Mouse (Mus musculus) intestine, embryonic 16.5 days (tissue): Measurements from ENCODE around the gene Cryzl1. TPM values are rescaled to one million over a fixed set of nuclear protein-coding genes. Genes with fewer than 3 reads are reported as not detected.

Source experiments
- ATAC-seq: fragments of 200-750 bp; cut with Nextera tagmentation; 2 replicates; pipeline ENCODE4 v1.8.0; 2017; ENCODE audit warnings: moderate TSS enrichment, moderate library complexity
- H3K27ac ChIP-seq: fragments of 300-500 bp; sonication (generic); 2 replicates; pipeline ENCODE4 v1.5.1; 2014; ENCODE audit warnings: mild to moderate bottlenecking, low read length
- H3K27me3 ChIP-seq: fragments of 300-500 bp; sonication (generic); replicated peaks from 2 replicates; pipeline ENCODE4 v1.6.1; 2014; ENCODE audit warnings: low read length, control low read depth, mixed read lengths; ENCODE audit not compliant: control insufficient read depth, insufficient read depth
- H3K36me3 ChIP-seq: fragments of 300-500 bp; sonication (generic); 2 replicates; pipeline ENCODE4 v1.6.1; 2014; ENCODE audit warnings: low read length, control low read depth; ENCODE audit not compliant: control insufficient read depth, insufficient read depth
- H3K4me1 ChIP-seq: fragments of 300-500 bp; sonication (generic); 2 replicates; pipeline ENCODE4 v1.6.1; 2014; ENCODE audit warnings: low read length, control low read depth, mixed read lengths; ENCODE audit not compliant: control insufficient read depth, insufficient read depth
- H3K4me2 ChIP-seq: fragments of 300-500 bp; sonication (generic); 2 replicates; pipeline ENCODE4 v1.6.1; 2014; ENCODE audit warnings: low read depth, low read length, control low read depth
- H3K4me3 ChIP-seq: fragments of 300-500 bp; sonication (generic); 2 replicates; pipeline ENCODE4 v1.5.1; 2014; ENCODE audit warnings: mild to moderate bottlenecking, low read length
- H3K9ac ChIP-seq: fragments of 300-500 bp; sonication (generic); 2 replicates; pipeline ENCODE4 v1.6.1; 2014; ENCODE audit warnings: low read depth, low read length
- H3K9me3 ChIP-seq: fragments of 300-500 bp; sonication (generic); 2 replicates; pipeline ENCODE4 v1.6.1; 2016; ENCODE audit warnings: low read length, control low read depth; ENCODE audit not compliant: control insufficient read depth
- WGBS: fragments of 180-500 bp; shearing (Covaris S2); extraction: QIAGEN DNeasy Blood & Tissue Kit; methylation state at CpG from one replicate; pipeline ENCODE4 v1.1.7; 2014; 5-methylcytosine and 5-hydroxymethylcytosine counted together
- polyA plus RNA-seq: library from polyadenylated mRNA; unstranded; fragments of >200 nt; fragmentation: Nextera tagmentation; extraction: Ambion mirVana; gene quantifications from 2 replicates; pipeline ENCODE4 v1.2.1, GENCODE M21; 2015

The Cryzl1 gene
- polyA plus RNA-seq, 1 experiment from 2014 or later: 66.9 TPM

DNA sequence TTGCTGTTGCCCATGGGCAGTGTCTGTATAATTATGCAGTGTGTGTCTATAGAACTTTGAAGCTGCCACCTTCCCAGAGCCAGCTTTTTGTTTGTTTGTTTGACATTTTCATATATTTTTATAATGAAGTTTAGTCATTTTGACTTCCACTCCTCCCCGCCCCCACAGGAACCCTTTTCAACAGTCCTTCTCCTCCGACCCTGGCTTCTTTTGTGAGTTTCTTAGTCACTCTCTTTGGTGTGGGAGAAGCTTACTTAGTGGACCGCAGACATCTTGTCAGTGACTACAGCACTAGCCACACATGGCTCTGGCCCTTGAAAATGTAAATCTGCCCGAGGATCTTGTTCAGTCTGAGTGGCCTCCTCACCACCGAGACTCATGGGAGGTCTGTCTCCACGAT is 35.6 kb upstream of the Cryzl1 start:
- Histone ChIP-seq H3K4me2 (no peak overlapping the region), H3K9me3 (no peaks in the 10 kb centered on the region), H3K27me3 (no peaks in the 10 kb centered on the region), H3K27ac (no peak overlapping the region), H3K36me3 (no peaks in the 10 kb centered on the region), H3K4me3 (no peak overlapping the region), H3K9ac (no peak overlapping the region), H3K4me1 (peaks cover 8% of the 10 kb centered on the region)
- 80% methylated on average over 6 of the region's 6 CpGs for WGBS
- ATAC-seq: no peak

DNA sequence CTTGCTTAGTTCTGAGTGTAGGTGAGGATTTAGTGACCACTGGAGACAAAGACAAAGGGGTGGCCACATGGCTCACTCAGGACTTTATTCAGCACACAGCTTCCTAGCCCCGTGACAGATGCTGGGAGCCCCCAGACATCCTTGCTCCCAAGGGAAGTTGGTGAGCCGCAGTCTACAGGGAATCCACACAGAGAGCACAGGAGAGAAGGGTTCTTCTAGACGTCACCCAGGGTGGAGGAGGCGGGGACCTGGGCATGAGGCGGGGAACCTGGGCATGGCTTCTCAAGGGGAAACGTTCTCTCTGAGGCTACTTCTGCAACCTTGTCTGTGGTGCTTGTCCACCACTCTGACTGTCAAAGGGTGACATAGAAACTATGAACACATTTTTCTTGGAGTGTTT is 35.2 kb upstream of the Cryzl1 start:
- H3K4me3 ChIP-seq: no peak overlapping the region
- no peak overlapping the region for H3K9ac ChIP-seq
- WGBS: 56% methylated on average over 6 of the region's 6 CpGs
- no peak overlapping the region for H3K27ac ChIP-seq
- peaks cover 8% of the 10 kb centered on the region for H3K4me1 ChIP-seq
- ATAC-seq: no peak
- H3K36me3 ChIP-seq: no peaks in the 10 kb centered on the region
- no peaks in the 10 kb centered on the region for H3K27me3 ChIP-seq
- H3K9me3 ChIP-seq: no peaks in the 10 kb centered on the region
- no peak overlapping the region for H3K4me2 ChIP-seq

DNA sequence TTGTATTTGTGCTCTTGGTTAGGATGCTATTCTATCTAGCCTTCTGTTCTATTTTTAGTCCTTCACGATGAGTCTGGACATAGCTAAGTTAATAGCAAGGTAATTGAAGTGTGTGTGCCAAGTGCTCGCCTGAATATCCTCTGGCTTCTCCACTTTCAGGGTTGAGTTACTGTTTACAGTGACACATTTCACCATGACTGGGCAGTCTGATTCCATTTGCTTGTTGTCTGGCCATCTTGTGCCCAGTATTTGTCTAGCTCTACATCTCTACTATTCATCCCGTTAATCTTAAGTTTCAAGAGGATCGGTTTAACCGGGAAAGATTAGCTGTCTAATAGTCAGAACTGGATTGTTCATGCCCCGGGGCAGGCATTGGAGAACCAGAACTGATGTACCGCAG is 33.7 kb upstream of the Cryzl1 start:
- Histone ChIP-seq H3K36me3 (no peaks in the 10 kb centered on the region), H3K27me3 (no peaks in the 10 kb centered on the region), H3K4me1 (peaks cover 8% of the 10 kb centered on the region), H3K9ac (no peak overlapping the region), H3K9me3 (no peaks in the 10 kb centered on the region), H3K4me2 (no peak overlapping the region), H3K27ac (no peak overlapping the region), H3K4me3 (no peak overlapping the region)
- no peak for ATAC-seq
- 76% methylated on average over 7 of the region's 7 CpGs for WGBS

DNA sequence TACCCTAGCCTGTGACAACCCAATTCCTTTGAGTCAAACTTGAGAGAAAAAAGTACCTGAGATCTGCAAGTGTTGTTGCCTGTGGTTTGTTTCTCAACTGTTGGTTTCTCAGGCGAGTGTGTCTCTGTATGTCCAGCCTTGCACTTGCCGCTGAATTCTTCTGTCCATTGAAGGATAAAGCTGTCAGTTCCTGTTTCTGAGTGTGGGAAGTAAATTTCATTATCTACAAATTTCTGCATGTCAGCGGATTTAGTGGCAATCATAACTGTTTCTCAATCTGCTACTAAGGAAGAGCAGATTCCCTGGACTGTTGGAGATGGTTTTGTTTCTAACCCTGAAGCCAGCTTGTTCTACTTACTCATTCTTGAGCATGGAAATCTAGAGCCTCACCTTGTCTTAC is 33.0 kb upstream of the Cryzl1 start:
- H3K4me1 ChIP-seq: peaks cover 5% of the 10 kb centered on the region

DNA sequence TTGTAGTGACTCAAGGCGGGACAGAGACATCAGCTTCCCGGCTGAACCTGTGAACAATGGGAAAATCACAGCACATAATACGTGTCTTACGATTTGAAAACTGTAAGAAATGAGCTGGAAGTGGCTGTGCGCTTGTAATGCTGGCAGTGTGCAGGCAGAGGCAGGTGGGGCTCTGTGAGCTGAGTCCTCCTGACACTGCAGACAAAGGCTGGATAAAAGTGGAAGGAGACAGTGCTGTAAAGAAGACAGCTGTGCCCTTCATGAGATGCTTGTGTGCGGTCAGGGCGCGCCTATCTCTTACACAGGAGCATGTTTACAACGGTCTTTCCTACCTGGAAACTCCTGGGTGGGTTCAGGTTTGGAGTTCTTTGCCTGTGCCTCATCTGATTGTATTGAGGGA is 32.4 kb upstream of the Cryzl1 start:
- no peak overlapping the region for H3K4me2 ChIP-seq
- no peak overlapping the region for H3K27ac ChIP-seq
- H3K36me3 ChIP-seq: no peaks in the 10 kb centered on the region
- no peaks in the 10 kb centered on the region for H3K9me3 ChIP-seq
- H3K4me3 ChIP-seq: no peak overlapping the region
- ATAC-seq: no peak
- WGBS: 75% methylated on average over 9 of the region's 9 CpGs
- no peaks in the 10 kb centered on the region for H3K4me1 ChIP-seq
- no peak overlapping the region for H3K9ac ChIP-seq
- no peaks in the 10 kb centered on the region for H3K27me3 ChIP-seq

More for the DNA sequence above, 33.0 kb upstream of the Cryzl1 start:
- H3K4me3 ChIP-seq: no peak overlapping the region
- 71% methylated on average over 3 of the region's 3 CpGs for WGBS
- H3K9ac ChIP-seq: no peak overlapping the region
- no peaks in the 10 kb centered on the region for H3K36me3 ChIP-seq
- no peaks in the 10 kb centered on the region for H3K27me3 ChIP-seq
- H3K27ac ChIP-seq: no peak overlapping the region
- H3K9me3 ChIP-seq: no peaks in the 10 kb centered on the region
- H3K4me2 ChIP-seq: no peak overlapping the region
- no peak for ATAC-seq

DNA sequence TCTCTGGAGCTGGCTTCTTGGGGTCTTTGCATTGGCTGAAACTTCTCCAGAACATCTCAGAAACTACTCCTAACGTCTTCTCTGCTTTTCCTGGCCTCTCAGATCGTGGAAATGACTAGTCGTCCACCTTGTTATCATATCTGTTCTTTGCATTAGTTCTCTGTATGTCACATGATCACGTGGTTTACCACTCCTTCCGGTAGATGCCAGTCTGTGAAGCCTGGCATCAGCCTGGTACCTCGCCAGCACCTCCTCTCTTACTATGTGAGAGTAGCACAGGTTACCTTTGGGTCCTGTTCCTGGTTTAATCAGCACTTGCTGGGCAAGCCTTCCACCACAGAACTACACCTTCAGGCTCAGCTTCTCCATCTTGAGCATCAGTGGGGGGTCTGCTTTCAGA is 26.2 kb upstream of the Cryzl1 start:
- Histone ChIP-seq H3K4me2 (no peak overlapping the region), H3K27me3 (no peaks in the 10 kb centered on the region), H3K9ac (no peak overlapping the region), H3K4me3 (no peak overlapping the region), H3K4me1 (no peaks in the 10 kb centered on the region), H3K9me3 (no peaks in the 10 kb centered on the region), H3K27ac (no peak overlapping the region), H3K36me3 (no peaks in the 10 kb centered on the region)
- no peak for ATAC-seq
- WGBS: 89% methylated on average over 6 of the region's 6 CpGs

DNA sequence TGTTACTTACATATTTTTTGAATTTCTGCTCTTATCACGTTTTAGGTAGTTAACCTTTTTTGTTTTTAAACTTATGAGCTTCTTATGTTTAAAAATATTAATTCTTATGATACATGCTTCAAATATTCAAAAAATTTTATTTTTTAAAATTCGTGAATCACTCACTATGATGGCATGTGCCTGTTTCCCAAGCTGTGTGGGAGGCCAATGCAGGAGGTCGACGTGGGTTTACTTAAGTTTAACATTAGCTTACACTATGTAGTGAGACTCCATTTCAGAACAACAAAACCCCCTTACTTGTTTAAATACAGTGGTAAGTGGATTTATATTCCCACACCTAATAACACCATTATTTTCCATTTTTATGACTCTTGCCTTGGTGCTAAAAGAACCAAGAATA is 24.8 kb upstream of the Cryzl1 start:
- ATAC-seq: no peak
- WGBS: 67% methylated on average over 4 of the region's 4 CpGs

DNA sequence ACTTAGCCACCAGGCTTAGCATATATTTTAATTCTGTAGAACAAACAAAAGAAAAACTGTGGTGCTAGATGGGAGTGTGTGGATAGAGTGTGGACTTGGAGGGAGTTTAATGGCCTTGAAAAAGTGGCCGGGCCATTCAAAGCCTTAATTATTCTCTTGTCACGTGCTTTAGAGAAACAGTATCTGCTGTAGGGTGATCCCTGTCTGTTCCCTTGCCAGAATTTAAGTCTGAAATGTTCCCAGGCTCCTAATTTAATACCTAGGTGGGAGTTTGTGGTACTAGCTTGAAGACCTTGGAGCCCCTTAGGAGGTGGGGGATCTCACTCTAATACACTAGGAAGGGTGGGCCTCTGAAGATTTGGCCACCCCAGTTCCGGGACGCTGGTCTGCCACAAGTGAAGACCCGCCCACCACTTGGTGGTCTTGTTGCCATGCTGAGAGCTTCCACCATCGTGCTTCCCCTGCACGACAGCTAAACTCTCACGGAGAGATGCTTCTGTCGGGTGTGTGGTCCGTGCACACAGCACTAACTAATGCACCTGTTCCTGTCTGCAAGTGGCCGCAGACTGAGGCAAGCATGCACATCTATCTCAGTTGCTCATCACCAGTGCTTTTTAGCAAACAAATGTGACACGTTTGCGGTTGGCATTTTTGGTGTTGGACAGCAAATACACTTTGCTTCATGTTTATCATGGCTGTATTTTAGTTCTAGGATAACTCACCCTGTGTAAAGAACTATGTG is 23.0 kb upstream of the Cryzl1 start:
- H3K27ac ChIP-seq: no peak overlapping the region
- H3K27me3 ChIP-seq: no peaks in the 10 kb centered on the region
- H3K4me1 ChIP-seq: peaks cover 3% of the 10 kb centered on the region; the same call in 1 of the 2 replicates
- ATAC-seq: no peak
- H3K9ac ChIP-seq: no peak overlapping the region
- H3K4me2 ChIP-seq: no peak overlapping the region
- no peak overlapping the region for H3K4me3 ChIP-seq
- H3K9me3 ChIP-seq: no peaks in the 10 kb centered on the region
- no peaks in the 10 kb centered on the region for H3K36me3 ChIP-seq
- whole genome bisulfite sequencing: 78% methylated on average over 13 of the region's 13 CpGs

More for the DNA sequence above, 24.8 kb upstream of the Cryzl1 start:
- H3K27me3 ChIP-seq: no peaks in the 10 kb centered on the region
- H3K27ac ChIP-seq: no peak overlapping the region
- no peak overlapping the region for H3K4me2 ChIP-seq
- no peak overlapping the region for H3K9ac ChIP-seq
- H3K36me3 ChIP-seq: no peaks in the 10 kb centered on the region
- no peak overlapping the region for H3K4me3 ChIP-seq
- H3K9me3 ChIP-seq: no peaks in the 10 kb centered on the region
- no peaks in the 10 kb centered on the region for H3K4me1 ChIP-seq

DNA sequence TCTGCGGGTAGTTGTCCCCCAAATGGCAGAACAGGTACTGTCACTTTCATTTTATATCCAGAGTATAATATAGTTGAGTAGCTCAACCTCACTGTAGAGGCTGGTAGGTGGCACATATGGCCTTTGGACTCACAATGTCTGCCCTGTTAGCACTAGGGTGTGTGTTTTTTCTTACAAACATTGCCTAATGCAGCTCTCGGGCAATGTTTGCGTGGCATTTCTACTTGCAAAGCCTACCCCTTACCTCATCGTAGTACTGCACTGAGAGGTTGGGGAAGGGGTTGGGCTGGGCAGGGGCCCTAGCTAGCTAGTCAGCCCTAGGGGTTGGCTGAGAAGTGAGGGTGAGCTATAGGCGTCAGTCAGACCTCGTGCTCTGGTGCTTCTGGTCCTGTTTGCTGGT is 18.8 kb upstream of the Cryzl1 start:
- Histone ChIP-seq H3K9ac (no peak overlapping the region), H3K9me3 (no peaks in the 10 kb centered on the region), H3K4me3 (no peak overlapping the region), H3K4me1 (peaks cover 12% of the 10 kb centered on the region; the same call in 1 of the 2 replicates), H3K4me2 (peak overlapping the region; percentile 28; the same call in 1 of the 2 replicates), H3K27me3 (no peaks in the 10 kb centered on the region), H3K27ac (peak overlapping the region; percentile 35; the same call in 1 of the 2 replicates), H3K36me3 (no peaks in the 10 kb centered on the region)
- ATAC-seq: peak; percentile 93
- WGBS: 65% methylated on average over 6 of the region's 6 CpGs
